Mouse (Mus musculus) midbrain, embryonic 13.5 days (tissue): ENCODE data around the gene Txlng. TPM values are rescaled to one million over a fixed set of nuclear protein-coding genes. Genes with fewer than 3 reads are reported as not detected.
"Not testable (repeated sequence)": the region's sequence is repeated elsewhere in the genome, so short reads cannot be mapped to it uniquely, and the experiment has no call there.

Experiments
- ATAC-seq: fragments of 200-750 bp; cut with Nextera tagmentation; 2 replicates; pipeline ENCODE4 v1.8.0; 2017; ENCODE audit warnings: mild to moderate bottlenecking, moderate TSS enrichment, moderate library complexity
- H3K27ac ChIP-seq: fragments of 300-500 bp; sonication (generic); 2 replicates; pipeline ENCODE4 v1.5.1; 2015; ENCODE audit warnings: inconsistent platforms, mild to moderate bottlenecking, moderate library complexity
- H3K27me3 ChIP-seq: fragments of 300-500 bp; sonication (generic); 2 replicates; pipeline ENCODE4 v1.6.1; 2015; ENCODE audit warnings: mild to moderate bottlenecking, inconsistent platforms
- H3K36me3 ChIP-seq: fragments of 300-500 bp; sonication (generic); 2 replicates; pipeline ENCODE4 v1.6.1; 2015; ENCODE audit warnings: mild to moderate bottlenecking, inconsistent platforms
- H3K4me1 ChIP-seq: fragments of 300-500 bp; sonication (generic); replicated peaks from 2 replicates; pipeline ENCODE4 v1.6.1; 2015; ENCODE audit warnings: inconsistent platforms
- H3K4me2 ChIP-seq: fragments of 300-500 bp; sonication (generic); replicated peaks from 2 replicates; pipeline ENCODE4 v1.6.1; 2015; ENCODE audit warnings: moderate library complexity, mild to moderate bottlenecking, inconsistent platforms
- H3K4me3 ChIP-seq: fragments of 300-500 bp; sonication (generic); replicated peaks from 2 replicates; pipeline ENCODE4 v1.5.1; 2015; ENCODE audit warnings: mild to moderate bottlenecking, inconsistent platforms
- H3K9ac ChIP-seq: fragments of 300-500 bp; sonication (generic); replicated peaks from 2 replicates; pipeline ENCODE4 v1.6.1; 2015; ENCODE audit warnings: mild to moderate bottlenecking, inconsistent platforms
- H3K9me3 ChIP-seq: fragments of 300-500 bp; sonication (generic); 2 replicates; pipeline ENCODE4 v1.6.1; 2016; ENCODE audit warnings: mild to moderate bottlenecking, inconsistent platforms
- WGBS: fragments of 180-500 bp; shearing (Covaris S2); methylation state at CpG from one replicate; pipeline ENCODE4 v1.1.7; 2015; 5-methylcytosine and 5-hydroxymethylcytosine counted together
- polyA plus RNA-seq: library from polyadenylated mRNA; unstranded; fragments of >200 nt; fragmentation: Nextera tagmentation; extraction: Ambion mirVana; gene quantifications from 2 replicates; pipeline ENCODE4 v1.2.1, GENCODE M21; 2015

The Txlng gene
- polyA plus RNA-seq, 1 experiment from 2014 or later = 15.9 TPM

GRCm38 (mm10) chrX:162829741-162830140, 487 bp upstream of the Txlng start:
- Histone ChIP-seq H3K27ac (0 out of 2 replicates have a peak overlapping the region, but pooled peaks have one; percentile 30), H3K9ac (no peak overlapping the region), H3K4me2 (peak overlapping the region; percentile 28), H3K36me3 (no peaks in the 10 kb centered on the region), H3K27me3 (peaks cover 3% of the 10 kb centered on the region; the same call in 1 of the 2 replicates), H3K4me1 (no peaks in the 10 kb centered on the region), H3K9me3 (no peaks in the 10 kb centered on the region), H3K4me3 (peak overlapping the region; percentile 56)
- no peak for ATAC-seq
- WGBS = 50% methylated on average over 5 of the region's 5 CpGs

GRCm38 (mm10) chrX:162828783-162829182, 471 bp downstream of the Txlng start:
- no peaks in the 10 kb centered on the region for H3K9me3 ChIP-seq
- WGBS = 25% methylated on average over 20 of the region's 20 CpGs
- ATAC-seq = peak; percentile 73

GRCm38 (mm10) chrX:162828016-162828415, 1.2 kb downstream of the Txlng start:
- H3K27ac ChIP-seq = no peak overlapping the region
- H3K4me1 ChIP-seq = no peaks in the 10 kb centered on the region
- no peaks in the 10 kb centered on the region for H3K36me3 ChIP-seq
- peak overlapping the region; percentile 78; the same call in 1 of the 2 replicates for H3K9ac ChIP-seq
- peak overlapping the region; percentile 84 for H3K4me2 ChIP-seq
- no peaks in the 10 kb centered on the region for H3K9me3 ChIP-seq
- peak overlapping the region; percentile 56 for H3K4me3 ChIP-seq
- ATAC-seq = no peak
- 34% methylated on average over 6 of the region's 6 CpGs for WGBS
- H3K27me3 ChIP-seq = no peaks in the 10 kb centered on the region; the same call in 1 of the 2 replicates

More at GRCm38 (mm10) chrX:162828783-162829182, 471 bp downstream of the Txlng start:
- H3K27me3 ChIP-seq = no peaks in the 10 kb centered on the region; the same call in 1 of the 2 replicates
- H3K4me3 ChIP-seq = peak overlapping the region; percentile 56
- peak overlapping the region; percentile 84 for H3K4me2 ChIP-seq
- peak overlapping the region; percentile 32; the same call in 1 of the 2 replicates for H3K27ac ChIP-seq
- H3K9ac ChIP-seq = peak overlapping the region; percentile 78
- H3K36me3 ChIP-seq = no peaks in the 10 kb centered on the region
- no peaks in the 10 kb centered on the region for H3K4me1 ChIP-seq

GRCm38 (mm10) chrX:162800371-162800770, 28.9 kb downstream of the Txlng start:
- Histone ChIP-seq H3K27me3 (0 out of 2 replicates have a peak, but pooled peaks cover 3% of the 10 kb centered on the region), H3K27ac (no peak overlapping the region), H3K4me3 (no peak overlapping the region), H3K4me2 (no peak overlapping the region), H3K36me3 (peaks cover 13% of the 10 kb centered on the region; the same call in 1 of the 2 replicates), H3K9ac (no peak overlapping the region), H3K9me3 (no peaks in the 10 kb centered on the region), H3K4me1 (no peaks in the 10 kb centered on the region)
- ATAC-seq = no peak

GRCm38 (mm10) chrX:162791392-162791791, 37.9 kb downstream of the Txlng start:
- 73% methylated on average over 5 of the region's 5 CpGs for WGBS
- not testable (repeated sequence) for ATAC-seq, H3K9me3 ChIP-seq

GRCm38 (mm10) chrX:162788372-162788771, 40.9 kb downstream of the Txlng start:
- Histone ChIP-seq H3K9me3 (no peaks in the 10 kb centered on the region), H3K36me3 (peaks cover 8% of the 10 kb centered on the region; the same call in 1 of the 2 replicates), H3K4me1 (no peaks in the 10 kb centered on the region), H3K4me3 (no peak overlapping the region), H3K4me2 (no peak overlapping the region), H3K27me3 (peaks cover 8% of the 10 kb centered on the region; the same call in 1 of the 2 replicates), H3K9ac (no peak overlapping the region), H3K27ac (no peak overlapping the region)
- ATAC-seq = no peak
- 70% methylated on average over 1 of the region's 1 CpGs for WGBS

More at GRCm38 (mm10) chrX:162791392-162791791, 37.9 kb downstream of the Txlng start:
- not testable (repeated sequence) for H3K4me2 ChIP-seq, H3K27ac ChIP-seq, H3K27me3 ChIP-seq, H3K9ac ChIP-seq, H3K4me1 ChIP-seq, H3K4me3 ChIP-seq, H3K36me3 ChIP-seq

GRCm38 (mm10) chrX:162770726-162771125, 58.5 kb downstream of the Txlng start:
- H3K4me3 ChIP-seq = no peak overlapping the region
- no peak overlapping the region for H3K4me2 ChIP-seq
- ATAC-seq = no peak
- no peak overlapping the region for H3K9ac ChIP-seq
- 67% methylated on average over 1 of the region's 1 CpGs for WGBS
- no peaks in the 10 kb centered on the region for H3K27me3 ChIP-seq
- H3K36me3 ChIP-seq = peaks cover 16% of the 10 kb centered on the region
- H3K27ac ChIP-seq = no peak overlapping the region
- no peaks in the 10 kb centered on the region for H3K9me3 ChIP-seq
- no peaks in the 10 kb centered on the region for H3K4me1 ChIP-seq

- 50% methylated on average over 9 of the region's 9 CpGs for WGBS
- peak overlapping the region; percentile 58 for H3K4me3 ChIP-seq
- H3K4me2 ChIP-seq = peak overlapping the region; percentile 58
- no peaks in the 10 kb centered on the region for H3K9me3 ChIP-seq
- H3K27ac ChIP-seq = no peak overlapping the region
- peak overlapping the region; percentile 72 for H3K9ac ChIP-seq
- H3K36me3 ChIP-seq = no peaks in the 10 kb centered on the region
- H3K27me3 ChIP-seq = no peaks in the 10 kb centered on the region
- peaks cover 12% of the 10 kb centered on the region for H3K4me1 ChIP-seq
- ATAC-seq = no peak
Measured at GRCm38 (mm10) chrX:162761716-162762395, 67.4 kb downstream of the Txlng start.

- ATAC-seq = peak; percentile 5
Measured at GRCm38 (mm10) chrX:162760958-162761515, 68.2 kb downstream of the Txlng start.

GRCm38 (mm10) chrX:162760115-162760942, 68.9 kb downstream of the Txlng start, which contains the start of gene Rbbp7:
Rbbp7 (plus strand) TSS chrX:162760402.
- H3K27me3 ChIP-seq = no peaks in the 10 kb centered on the region
- peak within 1 kb of the TSS; percentile 72 for H3K9ac ChIP-seq
- 17% methylated on average over 57 of the region's 100 CpGs for WGBS
- peak within 1 kb of the TSS; percentile 58 for H3K4me2 ChIP-seq
- peak; percentile 98 for ATAC-seq
- peak within 1 kb of the TSS; percentile 93 for H3K27ac ChIP-seq
- H3K9me3 ChIP-seq = no peaks in the 10 kb centered on the region
- H3K4me3 ChIP-seq = peak within 1 kb of the TSS; percentile 58
- H3K4me1 ChIP-seq = peaks cover 12% of the 10 kb centered on the region
- H3K36me3 ChIP-seq = no peaks in the 10 kb centered on the region

More at GRCm38 (mm10) chrX:162760958-162761515, 68.2 kb downstream of the Txlng start:
- Histone ChIP-seq H3K4me1 (peaks cover 12% of the 10 kb centered on the region), H3K27ac (peak overlapping the region; percentile 88), H3K27me3 (no peaks in the 10 kb centered on the region), H3K36me3 (no peaks in the 10 kb centered on the region), H3K9ac (peak overlapping the region; percentile 72), H3K4me2 (peak overlapping the region; percentile 58), H3K9me3 (no peaks in the 10 kb centered on the region), H3K4me3 (peak overlapping the region; percentile 58)
- WGBS = 23% methylated on average over 25 of the region's 50 CpGs

- Histone ChIP-seq H3K9ac (peak overlapping the region; percentile 64), H3K4me2 (peak overlapping the region; percentile 49), H3K4me3 (peak overlapping the region; percentile 58), H3K27me3 (no peaks in the 10 kb centered on the region), H3K36me3 (no peaks in the 10 kb centered on the region), H3K4me1 (peaks cover 12% of the 10 kb centered on the region), H3K27ac (peak overlapping the region; percentile 93), H3K9me3 (no peaks in the 10 kb centered on the region)
- no peak for ATAC-seq
- 33% methylated on average over 31 of the region's 32 CpGs for WGBS
Measured at GRCm38 (mm10) chrX:162759251-162760114, 69.8 kb downstream of the Txlng start.
